Mouse (Mus musculus) liver, adult 2 months (tissue): ENCODE results near the gene Adamtsl1.

ENCODE experiments used
- CTCF ChIP-seq: fragments of 200-500 bp; IDR thresholded peaks from 2 replicates; pipeline ENCODE4 v1.5.1; 2011; ENCODE audit warnings: low read depth, low read length, control low read depth
- POLR2A ChIP-seq: fragments of 200-500 bp; IDR thresholded peaks from 2 replicates; pipeline ENCODE4 v1.6.1; 2011; ENCODE audit warnings: low read length, control low read depth; ENCODE audit not compliant: insufficient read depth; ENCODE audit errors: extremely low read depth

- TF ChIP-seq CTCF (no peak), POLR2A (no peak)
Observed at GRCm38 (mm10) chr4:86289511-86290273, 775.7 kb downstream of the Adamtsl1 start.
